Mouse (Mus musculus) neural tube, embryonic 14.5 days (tissue): ENCODE data around the gene Coro1b. TPM values are rescaled to one million over a fixed set of nuclear protein-coding genes. Genes with fewer than 3 reads are reported as not detected.

ENCODE experiments used
- ATAC-seq: fragments of 200-750 bp; cut with Nextera tagmentation; 2 replicates; pipeline ENCODE4 v1.8.0; 2017; ENCODE audit warnings: low read depth, mild to moderate bottlenecking, moderate TSS enrichment, moderate library complexity
- H3K27ac ChIP-seq: fragments of 300-500 bp; sonication (generic); 2 replicates; pipeline ENCODE4 v1.5.1; 2014; ENCODE audit warnings: low read depth, mild to moderate bottlenecking, control low read depth, low read length, moderate library complexity, mixed read lengths
- H3K27me3 ChIP-seq: fragments of 300-500 bp; sonication (generic); 2 replicates; pipeline ENCODE4 v1.6.1; 2014; ENCODE audit warnings: low read length; ENCODE audit not compliant: control insufficient read depth, insufficient read depth
- H3K36me3 ChIP-seq: fragments of 300-500 bp; sonication (generic); 2 replicates; pipeline ENCODE4 v1.6.1; 2014; ENCODE audit warnings: low read length, mixed read lengths; ENCODE audit not compliant: control insufficient read depth, insufficient read depth
- H3K4me1 ChIP-seq: fragments of 300-500 bp; sonication (generic); 2 replicates; pipeline ENCODE4 v1.6.1; 2014; ENCODE audit warnings: low read length; ENCODE audit not compliant: control insufficient read depth, insufficient read depth
- H3K4me2 ChIP-seq: fragments of 300-500 bp; sonication (generic); 2 replicates; pipeline ENCODE4 v1.6.1; 2014; ENCODE audit warnings: mild to moderate bottlenecking, low read depth, low read length, control low read depth
- H3K4me3 ChIP-seq: fragments of 300-500 bp; sonication (generic); 2 replicates; pipeline ENCODE4 v1.5.1; 2014; ENCODE audit warnings: low read depth, low read length, control low read depth, mixed read lengths
- H3K9ac ChIP-seq: fragments of 300-500 bp; sonication (generic); replicated peaks from 2 replicates; pipeline ENCODE4 v1.6.1; 2014; ENCODE audit warnings: low read depth, mild to moderate bottlenecking, control low read depth, low read length, mixed read lengths
- H3K9me3 ChIP-seq: fragments of 300-500 bp; sonication (generic); 2 replicates; pipeline ENCODE4 v1.6.1; 2016; ENCODE audit warnings: low read length; ENCODE audit not compliant: control insufficient read depth
- WGBS: fragments of 180-500 bp; shearing (Covaris S2); extraction: QIAGEN DNeasy Blood & Tissue Kit; methylation state at CpG from one replicate; pipeline ENCODE4 v1.1.7; 2014; 5-methylcytosine and 5-hydroxymethylcytosine counted together
- polyA plus RNA-seq: library from polyadenylated mRNA; unstranded; fragments of >200 nt; fragmentation: Nextera tagmentation; extraction: Ambion mirVana; gene quantifications from 2 replicates; pipeline ENCODE4 v1.2.1, GENCODE M21; 2014

Coro1b gene
- polyA plus RNA-seq, 1 experiment from 2014 or later = 86.9 TPM

GRCm38 (mm10) chr19:4144550-4145498 is 3.6 kb upstream of the Coro1b start:
- 84% methylated on average over 16 of the region's 16 CpGs for WGBS
- H3K4me2 ChIP-seq = no peak overlapping the region
- no peak overlapping the region for H3K9ac ChIP-seq
- no peak overlapping the region for H3K27ac ChIP-seq
- peaks cover 16% of the 10 kb centered on the region for H3K4me1 ChIP-seq
- ATAC-seq = no peak
- no peaks in the 10 kb centered on the region for H3K9me3 ChIP-seq
- H3K27me3 ChIP-seq = no peaks in the 10 kb centered on the region
- no peak overlapping the region for H3K4me3 ChIP-seq
- no peaks in the 10 kb centered on the region for H3K36me3 ChIP-seq

GRCm38 (mm10) chr19:4145936-4146335 is 2.5 kb upstream of the Coro1b start:
- Histone ChIP-seq H3K27me3 (no peaks in the 10 kb centered on the region), H3K9me3 (no peaks in the 10 kb centered on the region), H3K4me1 (peaks cover 20% of the 10 kb centered on the region), H3K4me2 (no peak overlapping the region), H3K36me3 (peaks cover 6% of the 10 kb centered on the region; the same call in 1 of the 2 replicates), H3K4me3 (no peak overlapping the region), H3K9ac (no peak overlapping the region), H3K27ac (no peak overlapping the region)
- no peak for ATAC-seq
- WGBS = 88% methylated on average over 5 of the region's 5 CpGs

GRCm38 (mm10) chr19:4146366-4147021 is 1.9 kb upstream of the Coro1b start:
- Histone ChIP-seq H3K36me3 (peaks cover 11% of the 10 kb centered on the region; the same call in 1 of the 2 replicates), H3K4me1 (peaks cover 20% of the 10 kb centered on the region), H3K9me3 (no peaks in the 10 kb centered on the region), H3K9ac (no peak overlapping the region), H3K27me3 (no peaks in the 10 kb centered on the region), H3K4me2 (no peak overlapping the region), H3K4me3 (no peak overlapping the region), H3K27ac (no peak overlapping the region)
- no peak for ATAC-seq
- WGBS = 64% methylated on average over 12 of the region's 12 CpGs

- Histone ChIP-seq H3K4me2 (no peak overlapping the region), H3K27me3 (no peaks in the 10 kb centered on the region), H3K36me3 (peaks cover 12% of the 10 kb centered on the region; the same call in 1 of the 2 replicates), H3K4me3 (no peak overlapping the region), H3K27ac (no peak overlapping the region), H3K9ac (no peak overlapping the region), H3K4me1 (peaks cover 20% of the 10 kb centered on the region), H3K9me3 (no peaks in the 10 kb centered on the region)
- 51% methylated on average over 3 of the region's 3 CpGs for WGBS
- no peak for ATAC-seq
Measured at GRCm38 (mm10) chr19:4147022-4147405, 1.4 kb upstream of the Coro1b start.

GRCm38 (mm10) chr19:4147782-4148490 is 483 bp upstream of the Coro1b start:
- Histone ChIP-seq H3K4me1 (peaks cover 20% of the 10 kb centered on the region), H3K4me3 (peak overlapping the region; percentile 90), H3K4me2 (peak overlapping the region; percentile 89), H3K9ac (peak overlapping the region; percentile 76), H3K36me3 (peaks cover 12% of the 10 kb centered on the region; the same call in 1 of the 2 replicates), H3K27ac (peak overlapping the region; percentile 67; the same call in 1 of the 2 replicates), H3K9me3 (no peaks in the 10 kb centered on the region), H3K27me3 (no peaks in the 10 kb centered on the region)
- 35% methylated on average over 9 of the region's 9 CpGs for WGBS
- peak; percentile 35 for ATAC-seq

GRCm38 (mm10) chr19:4148819-4149218 is 400 bp downstream of the Coro1b start:
- Histone ChIP-seq H3K27ac (peak overlapping the region; percentile 67), H3K4me2 (peak overlapping the region; percentile 89), H3K27me3 (no peaks in the 10 kb centered on the region), H3K4me1 (peaks cover 20% of the 10 kb centered on the region), H3K36me3 (peaks cover 12% of the 10 kb centered on the region; the same call in 1 of the 2 replicates), H3K9ac (peak overlapping the region; percentile 76), H3K4me3 (peak overlapping the region; percentile 90), H3K9me3 (no peaks in the 10 kb centered on the region)
- peak; percentile 15 for ATAC-seq
- WGBS = 6% methylated on average over 8 of the region's 8 CpGs

- peaks cover 12% of the 10 kb centered on the region; the same call in 1 of the 2 replicates for H3K36me3 ChIP-seq
- H3K9ac ChIP-seq = no peak overlapping the region; the same call in 1 of the 2 replicates
- peaks cover 20% of the 10 kb centered on the region for H3K4me1 ChIP-seq
- no peaks in the 10 kb centered on the region for H3K9me3 ChIP-seq
- H3K27me3 ChIP-seq = no peaks in the 10 kb centered on the region
- no peak for ATAC-seq
- no peak overlapping the region for H3K27ac ChIP-seq
- peak overlapping the region; percentile 89 for H3K4me2 ChIP-seq
- 89% methylated on average over 11 of the region's 11 CpGs for WGBS
- peak overlapping the region; percentile 90 for H3K4me3 ChIP-seq
Measured at GRCm38 (mm10) chr19:4149283-4149682, 864 bp downstream of the Coro1b start.

GRCm38 (mm10) chr19:4149764-4150461 is 1.5 kb downstream of the Coro1b start:
- no peak overlapping the region for H3K4me3 ChIP-seq
- H3K27me3 ChIP-seq = no peaks in the 10 kb centered on the region
- ATAC-seq = no peak
- WGBS = 96% methylated on average over 17 of the region's 17 CpGs
- no peak overlapping the region; the same call in 1 of the 2 replicates for H3K9ac ChIP-seq
- H3K36me3 ChIP-seq = peaks cover 12% of the 10 kb centered on the region; the same call in 1 of the 2 replicates
- no peak overlapping the region for H3K27ac ChIP-seq
- no peaks in the 10 kb centered on the region for H3K9me3 ChIP-seq
- H3K4me1 ChIP-seq = peaks cover 20% of the 10 kb centered on the region
- H3K4me2 ChIP-seq = peak overlapping the region; percentile 89
